Comparison of ENCODE assay signal across 10 mouse cellular contexts in the genomic region with DNA sequence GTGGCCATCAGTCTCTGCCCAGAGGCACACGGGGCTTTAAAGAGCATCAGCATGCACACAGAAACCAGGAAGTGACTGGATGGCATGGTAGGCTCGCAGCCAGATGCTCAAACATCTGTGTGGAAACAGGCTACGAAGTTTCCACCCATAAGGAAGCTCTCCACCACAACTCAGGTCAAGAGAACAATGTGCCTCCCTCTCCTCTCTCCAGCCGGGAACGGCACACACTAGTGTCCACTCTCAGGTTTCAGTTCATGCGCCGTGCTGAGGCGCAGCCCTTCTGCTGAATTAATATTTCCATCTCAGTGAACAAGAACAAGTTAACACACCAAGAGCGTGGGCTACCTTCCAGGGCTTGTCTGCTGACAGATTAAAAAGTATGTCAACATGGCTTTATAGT.
DNase-seq lines count a peak whose midpoint lies in the region; ATAC-seq and TF ChIP-seq lines count a peak whose summit lies in the region.
"Had no signal": no experiment of that assay in that cellular context is flagged by ENCODE, and none has a peak within 500 bp of the region (broad histone marks: within the 10 kb centered on the region; RNA-seq: fewer than 3 reads in every experiment).

No protein-coding gene starts in this region.

- peak overlapping the region; percentile 22; the same call in 1 of the 2 replicates for H3K9ac ChIP-seq in embryonic facial prominence, embryonic 11.5 days (replicated peaks; ENCODE audit: low read length)
- H3K9ac ChIP-seq: lung, embryonic 15.5 days had no signal

- no peak overlapping the region for H3K4me3 ChIP-seq in embryonic facial prominence, embryonic 11.5 days (ENCODE audit: low read depth, low read length)
- no peak overlapping the region for H3K4me3 ChIP-seq in left cerebral cortex, adult 2 months
- H3K4me3 ChIP-seq: lung, embryonic 15.5 days had no signal

- no peak for TF ChIP-seq CTCF in left cerebral cortex, adult 2 months (IDR thresholded peaks at IDR 0.05)

- intact Hi-C loops in left cerebral cortex, postnatal 14 days (cut with DNase I) = no loop called here
- intact Hi-C loops in left cerebral cortex, adult 2 months (cut with DNase I) = no loop called here

- no peak for ATAC-seq in embryonic facial prominence, embryonic 11.5 days (replicated peaks; ENCODE audit: insufficient number of reproducible peaks, low FRiP score, low TSS enrichment, low read depth)

- peak; percentile 5 for DNase-seq in layer of hippocampus, adult 9-11 months
- no peak for DNase-seq in layer of hippocampus, adult 9-10 months (ENCODE audit: low spot score)
- DNase-seq in embryonic facial prominence, embryonic 11.5 days (ENCODE audit: low spot score) = no peak
- DNase-seq in kidney, adult 8-10 months = peak; percentile 32 to 58
- DNase-seq in ovary, postnatal 36 days (ENCODE audit: low spot score) = peak; percentile 42
- no peak for DNase-seq in left cerebral cortex, postnatal 14 days (ENCODE audit: low spot score in 2 of 2)
- no peak for DNase-seq in left cerebral cortex, adult 2 months (ENCODE audit: extremely low spot score in 1 of 2, low spot score in 2 of 2)
- DNase-seq in thymus, postnatal 25 days = no peak

- no peaks in the 10 kb centered on the region for H3K36me3 ChIP-seq in embryonic facial prominence, embryonic 11.5 days (replicated peaks; ENCODE audit: control insufficient read depth, insufficient read depth, low read depth, low read length)
- H3K36me3 ChIP-seq: G1E; lung, embryonic 15.5 days had no signal

- H3K4me2 ChIP-seq in embryonic facial prominence, embryonic 11.5 days (ENCODE audit: low read depth, low read length) = no peak overlapping the region
- H3K4me2 ChIP-seq: lung, embryonic 15.5 days had no signal

- H3K27ac ChIP-seq in embryonic facial prominence, embryonic 11.5 days (replicated peaks; ENCODE audit: low read depth, low read length) = no peak overlapping the region
- H3K27ac ChIP-seq in left cerebral cortex, adult 2 months = no peak overlapping the region
- H3K27ac ChIP-seq: lung, embryonic 15.5 days had no signal

- H3K27me3 ChIP-seq in embryonic facial prominence, embryonic 11.5 days (ENCODE audit: control insufficient read depth, insufficient read depth, low read length) = no peaks in the 10 kb centered on the region
- H3K27me3 ChIP-seq: lung, embryonic 15.5 days had no signal

- peaks cover 5% of the 10 kb centered on the region; the same call in 1 of the 2 replicates for H3K4me1 ChIP-seq in embryonic facial prominence, embryonic 11.5 days (ENCODE audit: control insufficient read depth, insufficient read depth, low read length)

- 37% methylated on average over 9 of the region's 9 CpGs for WGBS in embryonic facial prominence, embryonic 11.5 days

- H3K9me3 ChIP-seq in embryonic facial prominence, embryonic 11.5 days (replicated peaks; ENCODE audit: control insufficient read depth, low read length) = no peaks in the 10 kb centered on the region
- H3K9me3 ChIP-seq: G1E; lung, embryonic 15.5 days had no signal

Comparison
In these comparisons a context has a peak if more than half of its experiments do, and no peak if none do; other contexts are left out.
1. DNase-seq: peak in layer of hippocampus, adult 9-11 months (single experiment), kidney, adult 8-10 months (2 of 2) and ovary, postnatal 36 days (single experiment); none in layer of hippocampus, adult 9-10 months (single experiment), embryonic facial prominence, embryonic 11.5 days (single experiment), left cerebral cortex, postnatal 14 days (0 of 2), left cerebral cortex, adult 2 months (0 of 2) and thymus, postnatal 25 days (single experiment).